Mouse (Mus musculus): ENCODE measurements around the gene Myh3.

The Myh3 gene

GRCm38 (mm10) chr11:67110168-67110948, 32.3 kb downstream of the Myh3 start:
- peak; percentile 93 to 95 for DNase-seq

- DNase-seq = peak; percentile 71 to 83
These were observed 34.1 kb downstream of the Myh3 start for GRCm38 (mm10) chr11:67112019-67112850.

GRCm38 (mm10) chr11:67112851-67113202, 34.7 kb downstream of the Myh3 start:
- peak; percentile 83 to 88 for DNase-seq

GRCm38 (mm10) chr11:67113381-67113780, 35.3 kb downstream of the Myh3 start:
- no peak for DNase-seq

GRCm38 (mm10) chr11:67114261-67114660, 36.2 kb downstream of the Myh3 start:
- DNase-seq = no peak

- DNase-seq = no peak
These were observed 36.8 kb downstream of the Myh3 start for GRCm38 (mm10) chr11:67114901-67115300.

GRCm38 (mm10) chr11:67116725-67117124, 38.6 kb downstream of the Myh3 start:
- no peak for DNase-seq

- DNase-seq = no peak
These were observed 41.5 kb downstream of the Myh3 start for GRCm38 (mm10) chr11:67119539-67120070.

- DNase-seq = no peak
These were observed 42.7 kb downstream of the Myh3 start for GRCm38 (mm10) chr11:67120697-67121294.

GRCm38 (mm10) chr11:67124943-67125342, 46.8 kb downstream of the Myh3 start:
- DNase-seq = no peak

- no peak for DNase-seq
These were observed 47.3 kb downstream of the Myh3 start for GRCm38 (mm10) chr11:67125361-67125760.

- no peak for DNase-seq
These were observed 55.4 kb downstream of the Myh3 start for GRCm38 (mm10) chr11:67133526-67133925.

GRCm38 (mm10) chr11:67134654-67135053, 56.6 kb downstream of the Myh3 start:
- DNase-seq = no peak

- no peak for DNase-seq
These were observed 57.4 kb downstream of the Myh3 start for GRCm38 (mm10) chr11:67135532-67135931.

GRCm38 (mm10) chr11:67139556-67139955, 61.5 kb downstream of the Myh3 start:
- no peak for DNase-seq

- DNase-seq = no peak
These were observed 62.1 kb downstream of the Myh3 start for GRCm38 (mm10) chr11:67140175-67140574.

GRCm38 (mm10) chr11:67141031-67141430, 62.9 kb downstream of the Myh3 start:
- no peak for DNase-seq

- no peak for DNase-seq
These were observed 63.9 kb downstream of the Myh3 start for GRCm38 (mm10) chr11:67142047-67142446.

- DNase-seq = no peak
These were observed 65.0 kb downstream of the Myh3 start for GRCm38 (mm10) chr11:67143065-67143464.

GRCm38 (mm10) chr11:67143863-67144498, 65.9 kb downstream of the Myh3 start:
- no peak for DNase-seq

GRCm38 (mm10) chr11:67144559-67145265, 66.6 kb downstream of the Myh3 start:
- DNase-seq = no peak

Data from cerebellum, postnatal 25 days (tissue).